Mouse (Mus musculus): ENCODE results near the gene Lpin1. TPM values are rescaled to one million over a fixed set of nuclear protein-coding genes. Genes with fewer than 3 reads are reported as not detected.

The Lpin1 gene
- polyA plus RNA-seq, 1 experiment, result 0.89 TPM

DNA sequence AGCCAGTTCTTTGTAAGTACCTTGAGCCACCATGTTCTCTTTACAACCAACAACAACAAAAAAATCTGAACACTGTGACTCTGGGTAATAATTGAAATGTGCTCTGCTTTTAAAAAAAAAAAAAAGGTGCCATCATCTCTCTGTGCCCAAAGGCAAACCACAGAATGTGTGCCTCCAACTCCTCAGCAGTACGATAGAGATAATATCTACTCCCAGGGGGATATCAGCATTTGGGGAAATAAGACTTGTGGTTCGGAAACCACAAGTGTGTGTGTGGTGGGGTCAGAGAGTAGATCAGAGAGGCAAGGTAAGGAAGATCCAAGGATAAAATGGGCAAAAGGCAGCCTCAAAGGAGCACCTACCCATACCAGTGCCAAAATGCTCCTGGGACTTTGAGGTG lies 20.7 kb upstream of the Lpin1 start:
- no peak for TF ChIP-seq MYOD1 (IDR thresholded peaks at IDR 0.05; ENCODE audit: control insufficient read depth, insufficient read length, low read depth)
- H3K36me3 ChIP-seq (ENCODE audit: control insufficient read depth, insufficient read depth), result no peaks in the 10 kb centered on the region
- peaks cover 16% of the 10 kb centered on the region for H3K27me3 ChIP-seq (ENCODE audit: control insufficient read depth, insufficient read depth, insufficient read length)
- H3K79me3 ChIP-seq (ENCODE audit: low read depth), result no peaks in the 10 kb centered on the region
- H3K79me2 ChIP-seq (ENCODE audit: control insufficient read depth, insufficient read depth), result no peaks in the 10 kb centered on the region
- H3K4me3 ChIP-seq (ENCODE audit: insufficient read depth, poor library complexity, severe bottlenecking), result no peak overlapping the region
- no peak overlapping the region for H3ac ChIP-seq (ENCODE audit: control insufficient read depth, insufficient read length, low read depth)

DNA sequence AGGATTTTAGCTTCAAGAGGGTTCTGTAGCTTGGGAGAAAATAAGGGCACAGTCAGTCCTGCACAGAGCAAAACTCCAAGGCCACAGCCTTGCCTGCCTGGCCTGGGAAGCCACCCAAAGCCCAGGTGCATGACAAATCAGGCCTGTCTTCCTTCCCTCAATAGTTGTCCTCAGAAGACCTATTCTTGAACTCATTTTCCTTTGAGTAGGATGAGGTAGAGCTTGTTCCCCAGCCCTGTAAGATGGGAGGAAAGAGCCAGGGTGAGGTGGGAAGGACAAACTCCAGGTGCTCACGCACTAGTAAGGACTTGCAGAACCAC lies 20.1 kb upstream of the Lpin1 start:
- Histone ChIP-seq H3K79me3 (ENCODE audit: low read depth) (no peaks in the 10 kb centered on the region), H3K4me3 (ENCODE audit: insufficient read depth, poor library complexity, severe bottlenecking) (no peak overlapping the region), H3K27me3 (ENCODE audit: control insufficient read depth, insufficient read depth, insufficient read length) (peaks cover 12% of the 10 kb centered on the region), H3ac (ENCODE audit: control insufficient read depth, insufficient read length, low read depth) (no peak overlapping the region), H3K36me3 (ENCODE audit: control insufficient read depth, insufficient read depth) (no peaks in the 10 kb centered on the region), H3K79me2 (ENCODE audit: control insufficient read depth, insufficient read depth) (no peaks in the 10 kb centered on the region)
- TF ChIP-seq MAX (IDR thresholded peaks at IDR 0.05), result no peak
- TF ChIP-seq MYOG (IDR thresholded peaks at IDR 0.05; ENCODE audit: control insufficient read depth, extremely low read depth, insufficient read length), result no peak
- no peak for TF ChIP-seq FOSL1 (IDR thresholded peaks at IDR 0.05; ENCODE audit: insufficient read depth, low read length, poor library complexity, severe bottlenecking)
- no peak for TF ChIP-seq CTCF (IDR thresholded peaks at IDR 0.05; ENCODE audit: control insufficient read depth, insufficient read depth, insufficient read length)
- no peak for TF ChIP-seq USF1 (IDR thresholded peaks at IDR 0.05; ENCODE audit: low read depth)
- no peak for TF ChIP-seq MYOD1 (IDR thresholded peaks at IDR 0.05; ENCODE audit: control insufficient read depth, insufficient read length, low read depth)

DNA sequence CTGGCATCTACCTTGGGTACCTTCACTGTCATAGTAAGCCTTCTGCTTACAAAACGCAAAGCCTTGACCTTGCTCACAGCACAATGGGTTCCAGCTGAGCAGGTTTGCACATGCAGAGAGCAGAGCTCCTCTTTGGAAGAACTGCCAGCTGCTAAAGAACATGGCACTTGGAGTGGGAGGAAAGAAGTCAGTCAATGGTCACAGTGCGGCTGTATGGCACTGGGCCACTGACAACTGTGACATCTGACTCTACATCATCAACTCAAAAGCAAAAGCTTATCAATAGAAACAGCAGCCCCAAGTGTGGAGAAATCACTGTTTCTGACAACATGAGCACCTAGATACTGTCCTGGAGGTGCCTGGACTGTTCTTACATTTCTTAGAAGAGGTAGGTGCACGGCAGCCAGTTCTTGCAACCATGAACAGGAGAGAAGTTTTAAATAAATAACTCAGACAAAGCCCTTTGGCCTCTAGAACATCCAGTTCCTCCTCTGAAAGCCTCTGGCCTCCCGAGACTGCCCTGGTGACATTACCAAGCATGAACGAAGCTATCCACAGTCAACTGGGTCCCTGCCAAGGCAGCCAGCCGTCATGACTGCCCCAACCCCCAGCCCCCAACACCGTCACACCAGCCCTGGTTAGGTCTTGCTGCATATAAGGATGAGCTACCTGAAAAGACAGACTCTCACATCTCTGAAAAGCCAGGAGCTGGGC lies 19.5 kb upstream of the Lpin1 start:
- H3K36me3 ChIP-seq (ENCODE audit: control insufficient read depth, insufficient read depth), result no peaks in the 10 kb centered on the region
- TF ChIP-seq FOSL1 (IDR thresholded peaks at IDR 0.05; ENCODE audit: insufficient read depth, low read length, poor library complexity, severe bottlenecking) (no peak), MAX (IDR thresholded peaks at IDR 0.05) (no peak), USF1 (IDR thresholded peaks at IDR 0.05; ENCODE audit: low read depth) (no peak), CTCF (IDR thresholded peaks at IDR 0.05; ENCODE audit: control insufficient read depth, insufficient read depth, insufficient read length) (no peak), MYOD1 (IDR thresholded peaks at IDR 0.05; ENCODE audit: control insufficient read depth, insufficient read length, low read depth) (no peak), CEBPB (IDR thresholded peaks at IDR 0.05; ENCODE audit: low read depth) (no peak), MYOG (IDR thresholded peaks at IDR 0.05; ENCODE audit: control insufficient read depth, extremely low read depth, insufficient read length) (no peak)

DNA sequence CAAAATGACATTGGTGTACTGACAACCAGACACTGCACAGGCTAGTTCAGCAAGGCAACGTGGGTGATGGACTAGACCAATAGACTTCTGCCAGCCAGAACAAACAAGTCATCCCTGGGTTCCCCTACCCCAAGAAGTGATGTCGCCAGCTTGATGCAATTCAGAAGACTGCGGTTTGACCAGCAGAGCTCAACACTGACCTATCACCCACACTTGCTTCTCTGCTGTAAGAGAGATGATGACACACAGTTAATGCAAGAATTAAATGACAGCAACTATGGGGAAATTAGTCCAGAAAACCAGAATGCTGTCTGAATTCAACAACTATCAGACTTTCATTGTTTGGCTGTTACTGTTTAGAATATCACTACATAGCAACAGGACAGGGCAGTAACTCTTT lies 9.5 kb upstream of the Lpin1 start:
- Histone ChIP-seq H3K36me3 (ENCODE audit: control insufficient read depth, insufficient read depth) (no peaks in the 10 kb centered on the region), H3K27me3 (ENCODE audit: control insufficient read depth, insufficient read depth, insufficient read length) (peaks cover 13% of the 10 kb centered on the region), H3K79me3 (ENCODE audit: low read depth) (no peaks in the 10 kb centered on the region), H3K79me2 (ENCODE audit: control insufficient read depth, insufficient read depth) (no peaks in the 10 kb centered on the region), H3ac (ENCODE audit: control insufficient read depth, insufficient read length, low read depth) (no peak overlapping the region), H3K4me3 (ENCODE audit: insufficient read depth, poor library complexity, severe bottlenecking) (no peak overlapping the region)
- TF ChIP-seq USF1 (IDR thresholded peaks at IDR 0.05; ENCODE audit: low read depth) (no peak), FOSL1 (IDR thresholded peaks at IDR 0.05; ENCODE audit: insufficient read depth, low read length, poor library complexity, severe bottlenecking) (no peak), CTCF (IDR thresholded peaks at IDR 0.05; ENCODE audit: control insufficient read depth, insufficient read depth, insufficient read length) (no peak), MAX (IDR thresholded peaks at IDR 0.05) (no peak)

More for the DNA sequence above, 19.5 kb upstream of the Lpin1 start:
- H3ac ChIP-seq (ENCODE audit: control insufficient read depth, insufficient read length, low read depth), result no peak overlapping the region
- H3K79me3 ChIP-seq (ENCODE audit: low read depth), result no peaks in the 10 kb centered on the region
- no peaks in the 10 kb centered on the region for H3K79me2 ChIP-seq (ENCODE audit: control insufficient read depth, insufficient read depth)
- H3K4me3 ChIP-seq (ENCODE audit: insufficient read depth, poor library complexity, severe bottlenecking), result no peak overlapping the region
- peaks cover 12% of the 10 kb centered on the region for H3K27me3 ChIP-seq (ENCODE audit: control insufficient read depth, insufficient read depth, insufficient read length)

DNA sequence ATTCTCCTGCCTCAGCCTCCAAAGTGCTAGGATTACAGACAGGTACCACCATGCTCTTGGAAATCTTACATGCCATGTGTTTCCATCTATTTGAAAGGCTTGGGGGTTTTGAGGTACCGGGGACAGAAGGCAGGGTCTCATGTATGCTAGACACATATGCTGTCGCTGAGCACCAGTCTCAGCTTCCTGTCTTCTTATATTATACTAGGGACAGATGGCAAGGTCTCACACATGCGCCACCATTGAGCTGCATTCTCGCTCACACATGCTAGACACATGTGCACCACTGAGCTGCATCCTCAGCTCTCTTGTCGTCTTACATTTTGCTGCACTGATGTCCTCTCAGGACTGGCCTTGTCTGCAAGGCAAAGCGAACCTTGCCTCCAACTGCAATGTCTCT lies 8.7 kb upstream of the Lpin1 start:
- H3K4me3 ChIP-seq (ENCODE audit: insufficient read depth, poor library complexity, severe bottlenecking), result no peak overlapping the region
- no peak overlapping the region for H3ac ChIP-seq (ENCODE audit: control insufficient read depth, insufficient read length, low read depth)
- peaks cover 18% of the 10 kb centered on the region for H3K27me3 ChIP-seq (ENCODE audit: control insufficient read depth, insufficient read depth, insufficient read length)
- no peak for TF ChIP-seq CEBPB (IDR thresholded peaks at IDR 0.05; ENCODE audit: low read depth)
- TF ChIP-seq MYOG (IDR thresholded peaks at IDR 0.05; ENCODE audit: control insufficient read depth, extremely low read depth, insufficient read length), result no peak
- TF ChIP-seq MYOD1 (IDR thresholded peaks at IDR 0.05; ENCODE audit: control insufficient read depth, insufficient read length, low read depth), result no peak
- TF ChIP-seq CTCF (IDR thresholded peaks at IDR 0.05; ENCODE audit: control insufficient read depth, insufficient read depth, insufficient read length), result no peak
- TF ChIP-seq MAX (IDR thresholded peaks at IDR 0.05), result no peak
- TF ChIP-seq FOSL1 (IDR thresholded peaks at IDR 0.05; ENCODE audit: insufficient read depth, low read length, poor library complexity, severe bottlenecking), result no peak
- no peak for TF ChIP-seq USF1 (IDR thresholded peaks at IDR 0.05; ENCODE audit: low read depth)
- H3K79me3 ChIP-seq (ENCODE audit: low read depth), result no peaks in the 10 kb centered on the region
- no peaks in the 10 kb centered on the region for H3K79me2 ChIP-seq (ENCODE audit: control insufficient read depth, insufficient read depth)
- no peaks in the 10 kb centered on the region for H3K36me3 ChIP-seq (ENCODE audit: control insufficient read depth, insufficient read depth)

DNA sequence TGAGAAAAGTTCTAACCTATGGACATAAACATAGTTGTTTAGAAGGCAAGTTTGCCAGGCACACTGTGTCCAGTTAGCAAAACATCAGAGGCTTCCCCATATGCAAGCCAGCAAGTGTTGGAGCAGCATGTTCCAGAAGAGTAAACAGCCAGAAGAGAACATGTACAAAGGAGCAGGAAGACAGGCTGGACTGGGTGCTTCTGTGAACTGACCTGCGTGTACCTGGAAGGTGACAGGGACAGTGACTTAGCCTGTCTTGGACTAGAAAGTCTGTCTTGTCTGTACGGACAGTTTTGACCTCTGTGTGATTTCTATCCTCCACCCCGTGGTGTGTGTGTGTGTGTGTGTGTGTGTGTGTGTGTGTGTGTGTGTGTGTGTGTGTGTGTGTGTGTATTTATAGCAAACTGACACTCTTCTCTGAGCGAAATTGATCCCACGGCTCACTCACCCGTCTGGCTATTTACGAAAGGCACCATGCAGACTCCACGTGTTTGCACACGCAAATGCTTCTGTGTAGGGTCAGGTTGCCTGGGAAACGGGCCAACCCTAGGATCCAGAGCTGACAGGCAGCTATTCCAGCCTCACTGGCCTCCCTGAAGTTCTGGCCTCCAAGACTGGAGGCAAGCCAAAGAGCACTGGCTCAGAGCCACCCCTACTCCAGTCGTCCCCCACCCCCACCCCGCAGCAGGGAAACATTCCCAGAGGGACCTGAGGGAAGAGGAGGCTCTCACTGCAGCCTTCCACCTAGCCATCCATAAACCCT lies 7.9 kb upstream of the Lpin1 start:
- Histone ChIP-seq H3ac (ENCODE audit: control insufficient read depth, insufficient read length, low read depth) (no peak overlapping the region), H3K79me3 (ENCODE audit: low read depth) (no peaks in the 10 kb centered on the region), H3K4me3 (ENCODE audit: insufficient read depth, poor library complexity, severe bottlenecking) (no peak overlapping the region), H3K36me3 (ENCODE audit: control insufficient read depth, insufficient read depth) (no peaks in the 10 kb centered on the region), H3K27me3 (ENCODE audit: control insufficient read depth, insufficient read depth, insufficient read length) (peaks cover 26% of the 10 kb centered on the region), H3K79me2 (ENCODE audit: control insufficient read depth, insufficient read depth) (no peaks in the 10 kb centered on the region)
- TF ChIP-seq CEBPB (IDR thresholded peaks at IDR 0.05; ENCODE audit: low read depth), result no peak
- no peak for TF ChIP-seq CTCF (IDR thresholded peaks at IDR 0.05; ENCODE audit: control insufficient read depth, insufficient read depth, insufficient read length)
- no peak for TF ChIP-seq FOSL1 (IDR thresholded peaks at IDR 0.05; ENCODE audit: insufficient read depth, low read length, poor library complexity, severe bottlenecking)
- TF ChIP-seq MYOG (IDR thresholded peaks at IDR 0.05; ENCODE audit: control insufficient read depth, extremely low read depth, insufficient read length), result no peak
- TF ChIP-seq MYOD1 (IDR thresholded peaks at IDR 0.05; ENCODE audit: control insufficient read depth, insufficient read length, low read depth), result no peak
- TF ChIP-seq USF1 (IDR thresholded peaks at IDR 0.05; ENCODE audit: low read depth), result no peak
- TF ChIP-seq MAX (IDR thresholded peaks at IDR 0.05), result no peak

Data from C2C12 (cell line).